Mouse (Mus musculus) layer of hippocampus, adult 18-20 months (tissue): ENCODE data around the gene Rasgef1b. TPM values are rescaled to one million over a fixed set of nuclear protein-coding genes. Genes with fewer than 3 reads are reported as not detected.

Experiments
- DNase-seq, 2 experiments: peaks; one replicate each; pipeline ENCODE4 v3.0.0; 2022; ENCODE audit warnings: low spot score in 2 of 2
- total RNA-seq, 2 experiments: library from RNA; stranded (reverse); gene quantifications; 2 replicates each; pipeline ENCODE4 v1.2.3; 2021

Rasgef1b gene
- total RNA-seq, 2 experiments from 2014 or later = 9.3 to 11.2 TPM

DNA sequence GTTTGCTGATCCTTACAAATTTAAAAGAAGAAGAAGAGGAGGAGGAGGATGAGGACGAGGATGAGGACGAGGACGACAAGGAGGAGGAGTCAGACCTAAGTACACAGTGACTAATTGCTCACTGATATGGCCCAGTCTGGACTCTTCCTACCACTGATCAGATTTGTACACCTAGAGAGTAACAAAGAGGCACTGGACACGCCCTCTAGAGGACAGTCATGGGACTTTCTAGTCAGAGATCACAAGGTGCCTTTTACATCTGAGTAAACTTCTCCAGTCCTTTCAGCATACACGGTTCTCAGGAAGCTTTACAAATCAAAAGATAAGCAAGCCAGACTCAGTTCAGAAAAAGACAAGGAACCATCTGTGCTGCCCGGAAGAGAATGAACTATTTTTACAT lies 20.2 kb downstream of the Rasgef1b start:
- DNase-seq = peak in 1 of 2 experiments; percentile 48

DNA sequence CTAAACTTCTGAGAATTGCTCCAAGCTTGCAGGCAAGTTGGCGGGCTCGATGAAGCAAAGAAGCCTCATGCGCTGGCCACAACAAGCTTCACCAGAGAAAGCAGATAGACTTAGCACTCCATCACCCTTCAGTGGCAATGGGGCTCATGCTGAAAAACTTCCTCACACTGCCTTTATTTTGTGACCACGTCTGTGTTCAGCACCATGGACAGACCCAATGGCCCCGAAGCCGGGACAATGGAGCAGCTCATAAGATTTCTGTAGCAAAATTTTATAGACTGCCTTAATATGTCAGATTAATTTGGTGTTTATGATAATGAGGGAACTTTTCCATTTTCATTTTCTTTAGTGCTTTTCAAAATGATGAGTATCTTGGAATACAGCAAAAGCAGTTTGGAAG lies 21.6 kb downstream of the Rasgef1b start:
- DNase-seq = no peak

DNA sequence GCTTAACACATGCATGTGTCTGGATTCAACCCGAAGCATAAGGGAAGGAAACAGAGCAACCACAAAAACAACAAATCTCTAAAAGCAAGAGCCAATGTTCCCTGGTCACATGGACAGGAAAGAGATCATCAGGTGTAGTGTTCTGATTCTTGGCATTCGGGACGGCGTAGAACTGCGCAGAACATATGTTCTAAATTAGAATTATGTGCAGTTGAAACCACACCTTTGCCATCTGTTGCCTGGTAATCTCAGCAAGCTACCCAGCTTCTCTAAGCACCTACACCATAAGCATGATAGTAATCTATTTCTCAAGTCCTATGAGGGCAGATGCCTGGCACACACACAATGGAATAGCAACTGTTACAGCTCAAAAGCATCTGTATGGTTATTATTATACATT lies 27.1 kb downstream of the Rasgef1b start:
- DNase-seq = peak in 1 of 2 experiments; percentile 10

DNA sequence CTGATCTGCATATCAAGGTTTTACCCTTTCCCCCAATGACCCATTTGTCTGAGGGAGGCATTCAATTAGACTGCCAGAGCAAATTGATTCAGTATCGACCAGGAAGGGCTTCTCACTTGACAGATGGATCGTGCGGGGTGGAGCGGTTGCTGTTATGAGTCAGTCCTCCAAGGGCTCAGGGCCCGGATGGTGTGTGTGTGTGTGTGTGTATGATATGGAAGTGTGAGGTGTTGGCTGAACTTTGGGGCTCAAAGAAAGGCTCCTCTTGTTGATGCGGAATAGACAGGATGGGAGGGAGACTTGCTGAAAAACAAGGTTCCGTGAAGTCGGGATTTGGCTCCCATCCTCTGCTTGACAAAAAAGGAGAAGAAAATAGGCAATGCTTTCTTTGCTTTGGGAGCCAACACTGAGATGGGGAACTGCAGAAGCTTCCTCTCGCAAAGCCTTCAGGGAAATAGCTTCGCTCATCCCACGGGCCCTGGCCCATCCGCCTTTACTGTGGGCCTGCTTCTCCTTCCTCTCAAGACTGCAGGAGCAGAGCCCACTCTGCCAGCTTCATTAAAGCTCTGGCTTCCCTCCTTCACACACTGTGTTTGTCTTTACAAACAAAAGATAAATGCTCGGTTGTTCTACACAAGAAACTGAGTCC lies 34.0 kb downstream of the Rasgef1b start:
- DNase-seq = peak; percentile 14 to 62

DNA sequence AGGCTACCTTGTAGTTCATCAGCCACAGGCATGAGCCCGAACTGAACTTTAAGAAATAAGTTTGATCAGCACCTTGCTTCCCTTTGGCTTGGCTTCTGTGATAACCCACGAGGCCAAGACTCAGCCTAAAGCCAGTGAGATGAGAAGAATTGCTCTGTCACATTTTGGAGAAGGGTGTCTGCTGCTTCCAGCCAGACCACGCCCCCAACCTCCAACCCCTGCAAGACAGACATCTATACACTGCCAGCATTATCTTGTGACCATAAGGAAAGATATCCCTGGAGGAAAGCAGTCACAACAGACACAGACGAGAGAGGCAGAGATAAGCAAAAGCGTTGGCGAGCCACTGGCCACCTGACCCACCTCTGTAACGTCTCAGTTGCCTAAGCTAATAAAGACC lies 39.0 kb downstream of the Rasgef1b start:
- DNase-seq = no peak

DNA sequence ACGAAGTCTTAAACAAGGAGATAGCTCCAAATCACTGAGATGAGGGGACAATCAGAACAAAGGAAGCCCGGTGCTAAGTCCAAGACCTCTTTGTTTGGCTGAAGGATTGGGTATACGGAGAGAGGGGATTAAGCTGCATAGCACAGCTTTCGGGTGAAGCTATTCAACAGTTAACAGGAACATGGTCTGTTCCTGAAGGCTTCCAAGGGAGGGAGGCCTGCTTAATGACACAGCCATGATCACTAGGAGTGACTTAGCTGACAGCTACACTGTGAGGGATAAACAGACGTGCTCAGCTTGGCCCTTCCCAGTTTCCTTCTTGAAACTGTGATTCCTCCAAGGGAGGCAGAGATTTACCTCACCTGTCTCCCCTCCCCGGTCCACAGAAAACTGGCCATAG lies 41.0 kb downstream of the Rasgef1b start:
- no peak for DNase-seq

DNA sequence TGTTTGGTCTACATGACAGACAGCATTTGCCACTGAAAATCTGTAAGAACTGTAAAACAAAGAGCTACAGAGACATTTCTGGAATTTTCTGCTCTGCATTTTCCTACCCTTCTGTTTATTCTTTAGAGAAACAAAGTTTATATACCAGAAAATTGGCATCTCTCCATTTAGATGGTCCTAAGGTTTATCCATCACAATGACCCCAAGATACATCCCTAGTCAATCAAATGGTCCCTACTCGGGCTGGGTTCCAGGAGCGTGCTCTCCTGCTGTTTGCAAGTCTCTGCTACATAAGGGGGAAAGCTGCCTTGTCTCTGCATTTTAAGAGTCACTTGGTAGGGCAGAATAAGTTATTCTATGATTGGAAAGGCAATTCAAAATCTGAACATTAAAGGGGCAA lies 44.8 kb downstream of the Rasgef1b start:
- DNase-seq = no peak

DNA sequence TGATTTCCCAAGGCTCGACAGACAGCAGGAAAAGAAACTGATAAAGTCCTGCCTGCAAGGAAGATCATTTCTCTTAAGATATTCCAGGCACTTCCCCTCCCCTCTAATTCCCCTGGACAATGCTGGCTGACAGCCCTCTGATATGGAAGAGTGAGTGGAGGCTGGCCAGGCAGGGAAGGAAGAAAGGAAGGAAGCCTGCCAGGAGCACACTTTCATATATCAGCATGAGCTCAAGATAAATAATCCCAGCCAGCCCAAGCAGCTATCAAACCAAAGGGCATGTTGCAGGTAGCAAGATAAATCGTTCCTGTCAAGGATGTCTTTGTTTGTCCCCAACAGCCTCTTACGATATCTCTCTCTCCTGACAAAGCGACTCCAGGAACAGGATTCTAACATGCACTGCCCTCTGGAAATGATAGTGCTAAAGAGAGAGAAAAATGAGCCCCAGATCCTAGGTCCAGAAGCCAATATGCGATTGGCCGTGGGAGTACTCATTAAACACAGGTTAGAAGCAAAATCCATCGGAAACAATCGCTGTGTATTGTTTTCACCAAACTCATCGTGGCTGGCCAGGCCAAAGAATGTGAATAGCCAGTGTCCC lies 58.8 kb downstream of the Rasgef1b start:
- no peak for DNase-seq

DNA sequence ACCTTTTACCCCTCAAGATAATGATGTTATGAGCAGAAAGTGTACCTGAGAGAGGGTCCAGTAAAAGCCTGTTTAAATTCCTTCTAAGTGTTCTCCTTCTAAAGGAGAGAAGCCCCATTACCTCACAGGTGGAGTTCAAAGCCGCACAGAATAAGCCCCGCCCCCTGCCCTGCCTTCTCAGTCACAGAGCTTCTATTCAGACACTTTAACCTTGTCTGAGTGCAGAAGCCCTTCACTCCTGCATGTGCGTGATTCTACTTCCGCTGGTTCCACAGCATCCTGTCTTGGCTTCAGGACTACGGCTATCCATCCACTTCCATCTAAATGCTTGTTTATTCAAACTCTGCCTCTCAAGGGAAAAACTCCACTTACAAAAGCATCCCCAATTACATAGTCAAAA lies 72.8 kb downstream of the Rasgef1b start:
- no peak for DNase-seq

DNA sequence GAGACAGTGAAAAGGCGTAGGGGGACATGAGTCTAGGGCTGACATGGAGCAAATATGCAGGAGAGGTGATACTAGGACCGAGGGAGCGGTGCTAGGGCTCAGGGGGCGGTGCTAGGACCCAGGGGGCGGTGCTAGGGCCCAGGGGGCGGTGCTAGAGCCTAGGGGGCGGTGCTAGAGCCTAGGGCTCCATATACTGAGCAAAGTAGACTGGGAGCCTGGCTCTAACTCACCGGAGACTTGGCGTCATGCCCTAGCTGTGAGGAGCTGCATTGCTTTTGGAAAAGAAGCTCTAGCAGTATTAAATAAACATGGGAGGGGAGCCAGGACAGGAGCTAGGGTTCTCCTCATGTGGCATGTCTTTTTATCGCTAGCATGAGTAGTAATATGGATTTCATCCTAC lies 75.9 kb downstream of the Rasgef1b start:
- no peak for DNase-seq

DNA sequence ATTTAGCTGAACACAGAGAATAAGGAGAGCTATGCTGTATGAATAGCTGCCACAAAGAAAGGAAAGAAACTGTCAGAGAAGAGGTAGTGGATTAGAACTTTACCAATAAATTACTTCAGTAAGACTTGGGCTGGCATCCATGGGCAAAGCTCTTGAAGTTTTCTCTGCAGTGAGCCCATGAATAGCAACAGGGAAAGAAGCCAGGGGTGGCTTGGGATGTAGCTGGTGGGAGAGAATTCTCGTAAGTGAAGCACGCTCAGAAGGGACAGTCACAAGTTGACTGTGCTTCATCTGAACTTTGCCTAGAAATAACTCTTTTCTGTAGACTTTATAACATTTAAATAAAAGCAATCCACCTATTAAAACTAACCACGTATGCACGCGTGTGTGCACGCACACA lies 87.5 kb downstream of the Rasgef1b start:
- DNase-seq = no peak

DNA sequence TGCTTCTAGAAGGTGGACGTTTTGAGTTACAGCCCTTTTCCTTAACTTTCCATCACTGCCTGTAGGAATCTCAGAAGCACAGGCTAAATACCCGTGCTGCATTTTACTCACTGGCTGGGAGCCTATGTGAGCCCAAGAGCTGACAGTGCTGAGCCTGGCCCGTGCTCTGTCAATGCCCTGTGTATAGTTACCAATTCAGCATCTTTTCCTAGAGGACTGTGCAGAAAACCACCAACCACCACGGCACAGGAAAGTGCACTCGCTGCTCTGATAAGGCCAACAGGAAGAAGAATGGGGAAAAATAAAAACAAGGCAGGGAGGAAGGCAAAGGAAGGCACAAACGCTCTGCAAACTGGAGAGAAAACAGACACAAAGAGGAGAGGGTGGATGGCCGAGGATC lies 92.3 kb downstream of the Rasgef1b start:
- no peak for DNase-seq

DNA sequence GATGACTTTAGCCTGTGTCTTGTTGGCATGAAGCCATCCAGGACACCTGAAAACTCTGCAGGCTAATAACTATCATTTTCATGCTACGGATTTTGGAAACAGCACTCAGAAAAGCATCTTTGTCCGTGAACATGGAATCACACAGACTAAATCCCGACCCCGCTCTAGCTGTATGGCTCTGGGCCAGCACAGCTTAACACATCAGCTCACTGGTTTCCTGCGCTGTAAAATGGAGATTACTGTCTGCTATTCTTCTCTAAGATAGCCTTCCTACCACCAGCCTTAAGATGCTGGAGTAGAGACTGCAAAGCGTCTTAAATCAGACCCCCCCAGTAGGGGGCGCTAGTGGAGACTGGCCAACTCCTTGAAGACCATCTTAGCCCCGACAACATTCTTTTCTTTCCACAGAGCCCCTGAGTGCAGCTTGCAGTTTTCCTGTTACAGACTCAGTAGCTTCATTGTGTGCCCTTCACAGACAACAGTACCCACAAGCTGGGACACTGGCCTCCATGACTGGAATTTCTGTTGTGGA lies 94.8 kb downstream of the Rasgef1b start:
- no peak for DNase-seq

DNA sequence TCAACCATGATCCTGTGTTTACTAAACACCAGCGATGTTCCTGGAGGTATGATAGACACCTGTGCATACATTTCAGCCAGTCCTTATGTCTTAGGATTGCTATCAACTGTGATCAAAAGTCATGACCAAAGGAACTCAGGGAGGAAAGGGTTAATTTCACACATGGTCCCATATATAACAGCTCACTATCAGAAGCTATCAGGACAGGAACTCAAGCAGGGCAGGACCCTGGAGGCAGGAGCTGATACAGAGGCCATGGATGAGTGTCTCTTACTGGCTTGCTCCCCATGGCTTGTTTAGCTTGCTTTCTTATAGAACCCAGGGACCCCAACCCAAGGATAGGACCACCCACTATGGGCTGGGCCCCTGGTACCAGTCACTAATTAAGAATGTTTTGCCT lies 95.3 kb downstream of the Rasgef1b start:
- no peak for DNase-seq

DNA sequence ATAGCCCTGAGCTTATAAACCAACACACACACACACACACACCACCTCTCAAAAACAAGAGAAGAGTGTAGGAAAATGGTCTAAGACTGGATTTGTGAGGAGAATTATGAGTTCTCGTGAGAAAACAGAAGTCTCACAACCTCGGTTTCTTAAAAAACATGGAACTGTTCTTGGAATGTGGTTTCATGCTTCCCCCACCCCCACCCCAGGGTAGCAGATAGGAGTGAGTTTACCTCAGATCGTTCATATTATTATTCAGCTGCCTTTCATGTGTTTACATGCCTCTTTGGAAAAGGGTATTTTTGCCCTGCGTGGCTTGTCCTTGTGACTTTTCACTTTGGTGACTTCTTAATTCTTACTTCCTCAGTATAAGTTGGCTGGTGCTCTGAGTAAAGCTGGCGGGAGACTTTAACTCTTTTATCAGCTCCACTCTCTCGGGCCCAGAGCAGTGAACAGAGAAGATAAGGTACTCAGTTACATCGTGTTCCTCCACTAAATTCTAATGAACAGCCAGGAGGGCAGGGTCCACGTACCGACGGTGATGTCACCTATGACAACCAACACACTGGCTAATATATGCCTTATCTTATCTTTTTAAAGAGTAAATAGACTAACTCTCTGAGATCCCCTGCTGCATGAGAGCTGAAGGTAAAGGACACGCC lies 96.1 kb downstream of the Rasgef1b start:
- no peak for DNase-seq

DNA sequence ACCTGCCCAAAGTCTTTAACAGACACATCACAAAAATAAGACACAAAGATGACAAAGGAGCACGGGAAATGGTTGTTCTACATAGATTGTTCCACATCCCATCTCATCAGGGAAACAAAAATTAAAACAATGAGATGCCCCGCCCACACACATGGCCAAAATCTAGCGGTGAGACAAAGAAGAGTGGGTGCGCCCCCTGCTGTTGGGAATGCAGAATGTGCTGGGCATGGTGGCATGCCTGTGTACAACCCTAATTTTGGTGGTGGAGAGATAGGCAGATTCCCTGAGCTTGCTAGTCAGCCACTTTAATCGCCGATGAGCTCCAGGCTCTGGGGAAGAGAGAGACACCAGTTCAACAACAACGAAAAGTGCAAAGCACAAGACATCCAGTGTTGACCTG lies 98.8 kb downstream of the Rasgef1b start:
- peak in 1 of 2 experiments; percentile 29 for DNase-seq

DNA sequence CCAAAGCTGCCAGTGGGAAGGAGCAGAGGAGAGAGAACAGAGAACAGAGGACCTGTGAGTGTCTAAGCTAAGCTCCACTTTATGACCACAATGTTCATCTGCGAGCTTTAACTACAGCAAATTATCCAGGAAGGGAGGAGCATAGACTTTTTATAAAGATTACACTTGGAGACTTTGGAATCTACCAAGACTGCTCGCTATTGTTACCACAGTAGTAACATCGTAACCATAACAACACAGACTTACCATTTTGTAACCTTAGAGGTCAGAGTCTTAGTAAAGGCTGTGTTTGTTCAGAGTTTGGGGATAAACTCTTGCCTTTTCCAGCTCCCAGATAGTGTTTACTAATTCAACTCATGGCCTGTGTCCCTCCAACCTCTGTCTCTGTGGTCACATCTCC lies 103.3 kb downstream of the Rasgef1b start:
- DNase-seq = no peak

DNA sequence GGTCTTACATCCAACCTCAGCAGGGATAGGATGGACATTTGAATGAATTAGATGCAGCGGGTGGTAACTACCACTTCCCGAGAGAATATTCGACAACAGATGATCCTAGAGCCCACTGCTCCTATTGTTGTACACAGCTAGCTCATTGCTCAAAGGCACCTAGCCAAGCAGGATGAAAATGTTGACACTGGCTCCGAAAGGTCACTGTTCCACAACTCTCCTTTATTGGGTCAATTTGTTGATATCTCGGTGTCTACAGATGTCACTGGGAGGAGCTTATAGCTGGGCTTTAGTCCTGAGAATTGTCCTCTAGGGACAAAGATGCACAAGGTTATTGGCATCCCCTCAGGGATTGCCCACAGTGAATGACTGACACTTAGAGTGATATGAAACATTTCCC lies 108.1 kb downstream of the Rasgef1b start:
- DNase-seq = no peak

DNA sequence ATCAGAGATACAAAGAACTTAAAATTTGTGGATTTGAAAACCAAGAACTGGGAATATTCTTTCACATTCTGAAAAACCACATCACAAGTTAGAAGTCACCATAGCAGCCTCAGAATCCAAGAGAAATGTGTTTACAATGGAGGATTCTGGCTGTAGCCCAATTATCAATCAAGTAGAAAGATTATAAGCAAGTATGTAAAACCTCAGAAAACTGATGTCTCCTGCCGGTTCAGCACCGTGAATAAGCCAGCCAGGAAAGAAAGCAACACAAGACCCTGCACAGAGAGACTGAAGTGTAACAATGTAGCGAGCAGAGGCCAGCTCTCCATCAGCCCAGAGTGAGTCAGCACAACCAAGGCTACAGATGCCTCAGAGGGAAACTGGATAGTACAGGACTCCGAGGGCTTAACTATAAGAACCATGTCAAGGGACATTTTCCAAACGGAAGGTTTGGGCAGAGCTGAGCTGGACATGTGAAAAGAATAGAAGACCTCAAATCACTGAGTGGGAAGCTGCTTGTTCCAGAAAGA lies 111.5 kb downstream of the Rasgef1b start:
- no peak for DNase-seq

DNA sequence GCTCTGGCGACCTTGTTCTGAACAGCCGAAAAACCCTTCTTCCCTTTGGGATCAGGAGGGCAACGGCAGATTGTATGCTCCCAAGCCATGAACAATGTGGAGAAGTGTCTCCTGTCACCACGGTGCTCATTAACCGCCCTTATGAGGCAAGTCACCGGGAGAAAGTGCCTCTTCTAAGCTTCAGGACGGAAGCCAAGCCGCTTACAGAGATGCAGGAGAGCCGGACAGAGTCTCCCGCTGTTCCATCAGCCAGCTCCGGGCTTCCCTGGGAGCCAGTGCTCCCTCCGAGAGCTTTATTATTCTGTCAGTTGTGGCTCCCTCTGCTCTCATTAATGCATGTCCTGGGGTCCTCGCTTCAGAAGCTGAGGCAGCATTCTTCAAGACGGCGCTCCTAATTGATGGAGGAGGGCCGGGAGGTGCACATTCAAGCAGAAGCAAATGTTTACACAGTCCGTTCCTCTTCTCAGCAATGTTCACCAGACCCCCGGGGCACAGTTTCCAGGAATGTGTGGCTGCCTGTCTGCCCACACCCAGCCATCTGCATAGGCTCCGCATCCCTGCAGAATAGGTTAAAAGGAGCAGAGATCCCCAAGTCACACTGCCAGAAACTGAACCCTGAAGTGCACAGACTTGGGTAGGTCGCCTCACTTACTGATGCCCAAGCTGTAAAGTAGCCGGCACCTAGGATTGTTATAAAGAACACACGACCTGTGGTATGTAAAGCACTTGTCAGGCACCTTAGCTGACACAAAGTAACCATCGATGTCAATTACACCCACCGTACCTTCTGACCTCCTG lies 115.3 kb downstream of the Rasgef1b start:
- DNase-seq = no peak

DNA sequence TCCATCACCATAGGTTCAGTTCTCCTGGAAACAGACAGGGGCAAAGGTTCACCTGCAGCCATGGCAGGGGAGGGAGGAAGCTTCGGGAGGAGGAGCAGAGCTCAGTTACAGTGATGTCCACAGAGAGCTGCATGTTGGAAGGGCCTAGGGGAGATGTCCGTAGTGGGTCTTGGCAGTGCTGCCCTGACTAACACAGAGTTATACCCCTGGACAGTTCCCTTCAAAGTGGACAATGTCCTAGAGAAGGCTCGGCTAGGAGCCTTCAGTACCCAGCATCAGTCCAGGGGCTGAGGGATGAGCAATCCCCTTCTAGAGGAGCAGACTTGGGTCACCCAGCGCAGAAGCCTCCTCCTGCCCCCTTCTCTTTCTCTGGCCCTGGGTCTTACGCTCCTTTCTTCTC lies 121.3 kb downstream of the Rasgef1b start:
- DNase-seq = no peak
